Comparison of ENCODE assay signal across 8 mouse cellular contexts in genomic region chr5:107986967-107987834, GRCm38 (mm10). TPM values are rescaled to one million over a fixed set of nuclear protein-coding genes. Genes with fewer than 3 reads are reported as not detected.
A peak's percentile ranks its signal among the peaks of the same experiment; 100 is the strongest.
DNase-seq lines count a peak whose midpoint lies in the region; ATAC-seq lines count a peak whose summit lies in the region.

TSS of gene Fam69a (minus strand) at chr5:107987085.

- peak; percentile 93 for ATAC-seq in intestine, embryonic 14.5 days (replicated peaks; ENCODE audit: low FRiP score, low TSS enrichment, low read depth)

- H3K4me2 ChIP-seq in intestine, embryonic 14.5 days (ENCODE audit: low read length) = peak within 1 kb of the TSS; percentile 63

- no peaks in the 10 kb centered on the region for H3K36me3 ChIP-seq in intestine, embryonic 14.5 days (ENCODE audit: control insufficient read depth, insufficient read depth, low read length)
- no peaks in the 10 kb centered on the region for H3K36me3 ChIP-seq in midbrain, embryonic 10.5 days

- H3K4me3 ChIP-seq in intestine, embryonic 14.5 days (ENCODE audit: low read depth, low read length) = peak within 1 kb of the TSS; percentile 66
- peak within 1 kb of the TSS; percentile 92 for H3K4me3 ChIP-seq in midbrain, embryonic 10.5 days

- peak within 1 kb of the TSS; percentile 87 for H3K27ac ChIP-seq in intestine, embryonic 14.5 days (ENCODE audit: low read depth)
- H3K27ac ChIP-seq in midbrain, embryonic 10.5 days (replicated peaks) = peak within 1 kb of the TSS; percentile 96

- H3K4me1 ChIP-seq in intestine, embryonic 14.5 days (replicated peaks; ENCODE audit: control insufficient read depth, insufficient read depth, low read length) = peaks cover 6% of the 10 kb centered on the region; the same call in 1 of the 2 replicates
- H3K4me1 ChIP-seq in midbrain, embryonic 10.5 days = peaks cover 15% of the 10 kb centered on the region

- H3K9me3 ChIP-seq in intestine, embryonic 14.5 days (ENCODE audit: control insufficient read depth, low read length) = no peaks in the 10 kb centered on the region
- no peaks in the 10 kb centered on the region for H3K9me3 ChIP-seq in midbrain, embryonic 10.5 days (replicated peaks)

- H3K27me3 ChIP-seq in intestine, embryonic 14.5 days (replicated peaks; ENCODE audit: control insufficient read depth, insufficient read depth, low read length) = no peaks in the 10 kb centered on the region
- H3K27me3 ChIP-seq in midbrain, embryonic 10.5 days (ENCODE audit: low read depth, poor library complexity, severe bottlenecking) = no peaks in the 10 kb centered on the region

- intact Hi-C loops in left cerebral cortex, postnatal 4 days (cut with DNase I) = loop anchor here (5.0 kb wide), 1 partner anchor 65 kb away; no protein-coding TSS in a partner anchor

- peak within 1 kb of the TSS; percentile 69 for H3K9ac ChIP-seq in intestine, embryonic 14.5 days (ENCODE audit: low read length)

- WGBS in intestine, embryonic 14.5 days = under 1% methylated on average over 64 of the region's 91 CpGs
- WGBS in midbrain, embryonic 10.5 days = under 1% methylated on average over 90 of the region's 91 CpGs

- peak; percentile 79 to 90 for DNase-seq in adrenal gland, adult (ENCODE audit: inconsistent age in 2 of 2, low spot score in 1 of 2)
- peak; percentile 97 for DNase-seq in embryo, embryonic 11 days
- DNase-seq in gastrocnemius, postnatal 25 days = peak; percentile 83
- peak; percentile 93 for DNase-seq in intestine, embryonic 14.5 days (ENCODE audit: low spot score)
- DNase-seq in left cerebral cortex, postnatal 4 days = peak; percentile 93
- DNase-seq in midbrain, embryonic 10.5 days (ENCODE audit: low spot score) = peak; percentile 90
- DNase-seq in right cerebral cortex, postnatal 36 days (ENCODE audit: low spot score in 2 of 2) = peak; percentile 56 to 74
- DNase-seq in urinary bladder, postnatal 4 days (ENCODE audit: low spot score in 2 of 2) = peak; percentile 83 to 87

RNA-seq across cellular contexts. Expression of gene Fam69a, which starts in this region (rescaled TPM):
- 10 to 100 TPM; 15.1 to 20.7 TPM for total RNA-seq in gastrocnemius, postnatal 25 days (2021)
- 24.5 and 25.0 TPM in 2 replicates for polyA plus RNA-seq in intestine, embryonic 14.5 days (2014; fragmentation: Nextera tagmentation; extraction: Ambion mirVana)
- 10 to 100 TPM; 36.3 to 37.9 TPM for total RNA-seq in left cerebral cortex, postnatal 4 days (2021)
- 18.3 and 21.5 TPM in 2 replicates for polyA plus RNA-seq in midbrain, embryonic 10.5 days (2016; fragmentation: Nextera tagmentation; extraction: Ambion mirVana)

Comparison
In these comparisons a context has a peak if more than half of its experiments do, and no peak if none do; other contexts are left out.
1. Peak in every context shown above with its lines: DNase-seq, ATAC-seq, H3K4me3 ChIP-seq and H3K27ac ChIP-seq.